Mouse (Mus musculus) neural tube, embryonic 13.5 days (tissue): Measurements from ENCODE around the gene Sc5d. TPM values are rescaled to one million over a fixed set of nuclear protein-coding genes. Genes with fewer than 3 reads are reported as not detected.

Experiments used
- ATAC-seq: fragments of 200-750 bp; cut with Nextera tagmentation; 2 replicates; pipeline ENCODE4 v1.8.0; 2017; ENCODE audit warnings: low read depth, mild to moderate bottlenecking, moderate TSS enrichment, moderate library complexity
- H3K27ac ChIP-seq: fragments of 300-500 bp; sonication (generic); replicated peaks from 2 replicates; pipeline ENCODE4 v1.5.1; 2015; ENCODE audit warnings: moderate library complexity, mild to moderate bottlenecking, inconsistent platforms
- H3K27me3 ChIP-seq: fragments of 300-500 bp; sonication (generic); 2 replicates; pipeline ENCODE4 v1.6.1; 2015; ENCODE audit warnings: mild to moderate bottlenecking, inconsistent platforms
- H3K36me3 ChIP-seq: fragments of 300-500 bp; sonication (generic); 2 replicates; pipeline ENCODE4 v1.6.1; 2015; ENCODE audit warnings: mild to moderate bottlenecking, inconsistent platforms
- H3K4me1 ChIP-seq: fragments of 300-500 bp; sonication (generic); replicated peaks from 2 replicates; pipeline ENCODE4 v1.6.1; 2015; ENCODE audit warnings: inconsistent platforms
- H3K4me2 ChIP-seq: fragments of 300-500 bp; sonication (generic); 2 replicates; pipeline ENCODE4 v1.6.1; 2015; ENCODE audit warnings: inconsistent platforms, mild to moderate bottlenecking, moderate library complexity
- H3K4me3 ChIP-seq: fragments of 300-500 bp; sonication (generic); 2 replicates; pipeline ENCODE4 v1.5.1; 2015; ENCODE audit warnings: mild to moderate bottlenecking, inconsistent platforms
- H3K9ac ChIP-seq: fragments of 300-500 bp; sonication (generic); 2 replicates; pipeline ENCODE4 v1.6.1; 2015; ENCODE audit warnings: moderate library complexity, mild to moderate bottlenecking, inconsistent platforms
- H3K9me3 ChIP-seq: fragments of 300-500 bp; sonication (generic); 2 replicates; pipeline ENCODE4 v1.6.1; 2016; ENCODE audit warnings: inconsistent platforms
- WGBS: fragments of 180-500 bp; shearing (Covaris S2); methylation state at CpG from one replicate; pipeline ENCODE4 v1.1.7; 2015; 5-methylcytosine and 5-hydroxymethylcytosine counted together
- polyA plus RNA-seq: library from polyadenylated mRNA; unstranded; fragments of >200 nt; fragmentation: Nextera tagmentation; extraction: Ambion mirVana; gene quantifications from 2 replicates; pipeline ENCODE4 v1.2.1, GENCODE M21; 2015

Sc5d gene
- polyA plus RNA-seq, 1 experiment from 2014 or later, result 64.9 TPM

DNA sequence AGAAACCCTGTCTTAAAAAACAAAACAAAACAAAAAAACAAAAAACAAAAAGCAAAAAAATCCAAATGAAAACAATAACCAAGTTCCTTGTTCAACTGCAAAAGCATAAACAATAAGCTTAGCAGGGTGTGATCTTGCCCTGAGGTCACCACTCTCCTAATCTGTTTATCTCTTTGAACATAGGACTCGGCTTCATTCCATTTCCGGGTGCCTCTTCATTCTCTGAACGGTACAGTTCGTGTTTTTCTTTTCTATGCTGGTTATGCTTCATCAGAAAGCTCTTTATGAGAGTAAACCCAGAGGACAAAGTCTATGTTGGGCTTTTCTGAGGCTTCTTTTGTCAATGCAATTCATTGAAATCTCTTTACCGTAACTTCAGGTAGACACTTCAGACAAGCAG, 19.9 kb downstream of the Sc5d start:
- Histone ChIP-seq H3K36me3 (no peaks in the 10 kb centered on the region; the same call in 1 of the 2 replicates), H3K27me3 (no peaks in the 10 kb centered on the region), H3K4me3 (no peak overlapping the region), H3K27ac (no peak overlapping the region), H3K4me1 (peaks cover 22% of the 10 kb centered on the region), H3K9ac (no peak overlapping the region), H3K9me3 (no peaks in the 10 kb centered on the region), H3K4me2 (no peak overlapping the region)
- WGBS, result 89% methylated on average over 5 of the region's 5 CpGs
- no peak for ATAC-seq

GRCm38 (mm10) chr9:42241021-42241420, 23.0 kb downstream of the Sc5d start:
- Histone ChIP-seq H3K4me3 (no peak overlapping the region), H3K4me2 (peak overlapping the region; percentile 40; the same call in 1 of the 2 replicates), H3K36me3 (no peaks in the 10 kb centered on the region), H3K27ac (peak overlapping the region; percentile 89), H3K9me3 (no peaks in the 10 kb centered on the region), H3K4me1 (peaks cover 34% of the 10 kb centered on the region), H3K9ac (no peak overlapping the region), H3K27me3 (no peaks in the 10 kb centered on the region)
- ATAC-seq, result peak; percentile 69
- WGBS, result 48% methylated on average over 3 of the region's 3 CpGs

- WGBS, result 7% methylated on average over 11 of the region's 11 CpGs
- H3K9ac ChIP-seq, result peak overlapping the region; percentile 36; the same call in 1 of the 2 replicates
- no peak overlapping the region for H3K4me3 ChIP-seq
These were observed 23.5 kb downstream of the Sc5d start for GRCm38 (mm10) chr9:42240583-42240992.

DNA sequence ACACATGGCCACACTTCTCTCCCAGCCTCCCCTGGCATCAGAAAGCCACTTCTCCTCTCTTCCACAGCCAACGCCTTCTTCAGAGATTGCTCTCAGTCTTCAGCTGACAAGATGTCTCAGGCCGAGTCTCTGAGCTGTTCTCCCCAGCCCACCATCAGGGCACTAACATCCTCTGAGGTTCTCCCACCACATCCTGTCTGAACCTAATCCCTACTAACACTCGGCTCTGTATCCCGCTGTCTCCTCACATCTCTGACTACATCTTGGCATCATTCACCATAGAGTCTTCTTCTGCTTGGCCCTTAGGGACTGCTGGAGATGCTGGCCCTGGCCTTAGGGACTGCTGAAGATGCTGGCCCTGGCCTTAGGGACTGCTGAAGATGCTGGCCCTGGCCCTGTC, 25.2 kb downstream of the Sc5d start:
- Histone ChIP-seq H3K4me3 (no peak overlapping the region), H3K36me3 (no peaks in the 10 kb centered on the region), H3K9ac (no peak overlapping the region), H3K4me2 (no peak overlapping the region), H3K4me1 (peaks cover 34% of the 10 kb centered on the region), H3K27ac (peak overlapping the region; percentile 61), H3K9me3 (no peaks in the 10 kb centered on the region), H3K27me3 (no peaks in the 10 kb centered on the region)
- ATAC-seq, result no peak
- 93% methylated on average over 4 of the region's 4 CpGs for WGBS

More at GRCm38 (mm10) chr9:42240583-42240992, 23.5 kb downstream of the Sc5d start:
- peak; percentile 86 for ATAC-seq
- Histone ChIP-seq H3K27ac (peak overlapping the region; percentile 89), H3K27me3 (no peaks in the 10 kb centered on the region), H3K9me3 (no peaks in the 10 kb centered on the region), H3K4me1 (peaks cover 34% of the 10 kb centered on the region), H3K36me3 (no peaks in the 10 kb centered on the region), H3K4me2 (peak overlapping the region; percentile 40)

- Histone ChIP-seq H3K4me2 (no peak overlapping the region), H3K4me3 (no peak overlapping the region), H3K36me3 (no peaks in the 10 kb centered on the region), H3K9me3 (no peaks in the 10 kb centered on the region), H3K27ac (peak overlapping the region; percentile 56; the same call in 1 of the 2 replicates), H3K27me3 (no peaks in the 10 kb centered on the region), H3K4me1 (peaks cover 20% of the 10 kb centered on the region), H3K9ac (no peak overlapping the region)
- 31% methylated on average over 5 of the region's 5 CpGs for WGBS
- ATAC-seq, result peak; percentile 61
These were observed 32.9 kb downstream of the Sc5d start for GRCm38 (mm10) chr9:42231116-42231515.

GRCm38 (mm10) chr9:42230333-42230732, 33.7 kb downstream of the Sc5d start:
- Histone ChIP-seq H3K9ac (no peak overlapping the region), H3K4me1 (peaks cover 20% of the 10 kb centered on the region), H3K27ac (peak overlapping the region; percentile 56; the same call in 1 of the 2 replicates), H3K36me3 (no peaks in the 10 kb centered on the region), H3K4me3 (no peak overlapping the region), H3K9me3 (no peaks in the 10 kb centered on the region), H3K27me3 (no peaks in the 10 kb centered on the region), H3K4me2 (no peak overlapping the region)
- ATAC-seq, result no peak
- WGBS, result 81% methylated on average over 2 of the region's 2 CpGs

DNA sequence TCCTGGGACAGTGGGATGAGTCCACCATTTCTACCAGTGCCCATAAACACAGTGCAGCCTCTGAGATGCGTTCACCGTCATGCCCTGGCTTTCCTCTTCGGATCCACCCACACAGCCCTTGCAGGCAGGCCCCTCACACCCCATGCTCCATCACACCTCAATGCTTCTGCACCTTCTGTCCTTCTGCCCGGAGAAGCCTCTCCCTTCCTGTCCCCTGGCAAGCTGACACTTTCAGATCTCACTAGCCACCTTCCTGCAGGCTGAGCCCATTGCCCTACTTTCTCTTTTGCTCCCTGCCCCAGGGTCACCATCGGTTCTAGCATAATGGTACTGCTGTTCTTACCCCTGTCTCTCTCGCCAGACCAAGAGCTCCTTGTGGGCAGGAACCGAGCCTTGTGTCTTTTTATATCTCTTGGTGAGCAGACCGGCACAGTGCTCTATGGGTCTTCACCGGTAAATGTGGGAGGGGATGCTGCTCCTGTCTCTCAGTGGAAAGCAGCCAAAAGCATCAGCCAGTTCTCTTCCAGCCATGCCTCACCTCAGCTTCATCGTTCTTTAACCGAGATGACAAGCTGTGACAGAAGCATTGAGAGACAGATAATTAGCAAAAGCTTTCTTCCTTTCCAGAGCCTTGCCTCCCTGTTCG, 34.5 kb downstream of the Sc5d start:
- H3K4me3 ChIP-seq, result no peak overlapping the region
- no peaks in the 10 kb centered on the region for H3K27me3 ChIP-seq
- no peaks in the 10 kb centered on the region for H3K36me3 ChIP-seq
- H3K27ac ChIP-seq, result no peak overlapping the region; the same call in 1 of the 2 replicates
- 66% methylated on average over 12 of the region's 12 CpGs for WGBS
- H3K9me3 ChIP-seq, result no peaks in the 10 kb centered on the region
- peaks cover 20% of the 10 kb centered on the region for H3K4me1 ChIP-seq
- no peak overlapping the region for H3K9ac ChIP-seq
- no peak overlapping the region for H3K4me2 ChIP-seq
- no peak for ATAC-seq

DNA sequence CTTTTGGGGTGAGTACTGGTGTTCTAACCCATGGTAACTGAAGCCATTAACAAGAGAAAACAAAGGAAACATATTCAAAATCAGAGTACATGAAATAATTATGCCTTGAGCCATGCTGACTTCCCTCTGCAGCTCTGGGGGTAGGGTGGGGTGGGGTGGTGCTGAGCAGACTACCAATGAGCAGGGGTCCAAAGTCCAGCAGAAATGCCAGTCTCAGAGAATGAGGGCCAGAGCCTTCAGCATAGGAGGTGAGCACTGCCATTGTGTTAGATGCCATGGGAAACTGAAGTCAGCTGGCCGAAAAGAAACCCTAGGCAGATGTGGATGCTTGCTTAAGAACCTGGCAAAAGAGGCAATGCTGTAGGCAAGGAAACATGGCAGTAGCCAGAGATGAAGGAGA, 36.3 kb downstream of the Sc5d start:
- Histone ChIP-seq H3K4me3 (no peak overlapping the region), H3K27ac (no peak overlapping the region), H3K9ac (no peak overlapping the region), H3K36me3 (no peaks in the 10 kb centered on the region), H3K27me3 (no peaks in the 10 kb centered on the region), H3K4me1 (peaks cover 20% of the 10 kb centered on the region), H3K9me3 (no peaks in the 10 kb centered on the region), H3K4me2 (no peak overlapping the region)
- ATAC-seq, result no peak
- WGBS, result 90% methylated on average over 1 of the region's 1 CpGs

- no peak overlapping the region for H3K4me3 ChIP-seq
- peak; percentile 48; the same call in 1 of the 2 replicates for ATAC-seq
- 30% methylated on average over 12 of the region's 12 CpGs for WGBS
These were observed 44.9 kb downstream of the Sc5d start for GRCm38 (mm10) chr9:42219001-42219660.

DNA sequence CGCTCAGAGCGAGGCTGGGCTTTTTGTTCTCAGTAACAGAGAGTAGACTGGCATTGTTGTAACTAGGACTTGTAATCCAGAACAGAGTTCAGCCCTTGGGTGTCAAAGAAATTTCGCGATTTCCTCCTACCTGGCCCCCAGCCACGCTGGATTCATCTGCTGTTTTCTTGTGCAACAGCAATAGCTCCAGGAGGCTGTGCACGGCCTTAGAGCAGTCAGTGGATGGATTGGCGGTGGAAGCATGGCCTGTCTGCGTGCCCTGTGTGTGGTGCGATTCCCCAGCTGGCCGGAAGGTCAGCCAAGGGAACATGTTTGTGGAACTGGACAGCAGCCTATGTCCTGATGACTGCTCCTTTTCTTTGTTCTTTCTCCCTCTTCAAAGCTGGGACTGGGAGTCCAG, 46.4 kb downstream of the Sc5d start:
- 79% methylated on average over 10 of the region's 10 CpGs for WGBS
- peaks cover 21% of the 10 kb centered on the region for H3K4me1 ChIP-seq
- H3K9me3 ChIP-seq, result 0 out of 2 replicates have a peak, but pooled peaks cover 2% of the 10 kb centered on the region
- no peak overlapping the region for H3K9ac ChIP-seq
- no peaks in the 10 kb centered on the region for H3K27me3 ChIP-seq
- no peak overlapping the region for H3K4me3 ChIP-seq
- H3K4me2 ChIP-seq, result no peak overlapping the region
- H3K27ac ChIP-seq, result no peak overlapping the region
- ATAC-seq, result no peak
- H3K36me3 ChIP-seq, result no peaks in the 10 kb centered on the region

More at GRCm38 (mm10) chr9:42219001-42219660, 44.9 kb downstream of the Sc5d start:
- Histone ChIP-seq H3K36me3 (no peaks in the 10 kb centered on the region), H3K4me1 (peaks cover 21% of the 10 kb centered on the region), H3K9me3 (0 out of 2 replicates have a peak, but pooled peaks cover 2% of the 10 kb centered on the region), H3K4me2 (no peak overlapping the region), H3K27ac (peak overlapping the region; percentile 57), H3K27me3 (no peaks in the 10 kb centered on the region), H3K9ac (no peak overlapping the region)

- H3K4me3 ChIP-seq, result no peak overlapping the region
- no peaks in the 10 kb centered on the region for H3K27me3 ChIP-seq
- H3K27ac ChIP-seq, result no peak overlapping the region
- no peak overlapping the region for H3K4me2 ChIP-seq
- no peaks in the 10 kb centered on the region for H3K36me3 ChIP-seq
- ATAC-seq, result no peak
- WGBS, result 87% methylated on average over 1 of the region's 1 CpGs
- H3K9ac ChIP-seq, result no peak overlapping the region
- 0 out of 2 replicates have a peak, but pooled peaks cover 2% of the 10 kb centered on the region for H3K9me3 ChIP-seq
- H3K4me1 ChIP-seq, result peaks cover 8% of the 10 kb centered on the region
These were observed 49.9 kb downstream of the Sc5d start for GRCm38 (mm10) chr9:42214116-42214515.

DNA sequence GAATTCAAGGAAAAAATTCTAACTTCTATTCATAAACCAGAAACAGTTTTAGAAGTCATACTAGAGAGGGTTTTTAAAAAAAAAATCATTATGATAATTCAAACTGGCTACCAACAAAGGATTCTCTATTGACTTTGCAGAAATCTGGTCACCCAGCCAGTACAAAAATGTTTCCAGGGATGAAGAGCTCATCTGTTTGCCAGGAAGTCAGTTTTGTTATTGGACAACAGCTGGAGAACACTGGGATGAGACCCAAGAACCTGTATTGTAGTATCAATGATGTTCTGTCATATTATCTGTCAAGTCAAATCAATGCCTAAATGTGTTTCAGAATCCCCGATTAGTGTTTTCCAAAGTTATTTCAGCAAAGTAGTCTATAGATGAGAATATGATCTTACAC, 50.9 kb downstream of the Sc5d start:
- 92% methylated on average over 1 of the region's 1 CpGs for WGBS
- Histone ChIP-seq H3K4me1 (no peaks in the 10 kb centered on the region), H3K4me2 (no peak overlapping the region), H3K27ac (no peak overlapping the region), H3K9me3 (0 out of 2 replicates have a peak, but pooled peaks cover 2% of the 10 kb centered on the region), H3K9ac (no peak overlapping the region), H3K4me3 (no peak overlapping the region), H3K27me3 (no peaks in the 10 kb centered on the region), H3K36me3 (no peaks in the 10 kb centered on the region)
- ATAC-seq, result no peak
